Mouse (Mus musculus) bone marrow macrophage, adult 2 months (primary cell): Measurements from ENCODE around the gene Gmcl1. TPM values are rescaled to one million over a fixed set of nuclear protein-coding genes. Genes with fewer than 3 reads are reported as not detected.
A peak's percentile ranks its signal among the peaks of the same experiment; 100 is the strongest.

Experiments
- H3K27ac ChIP-seq: 2 replicates; pipeline ENCODE4 v1.5.1; 2012; ENCODE audit warnings: low read depth, low read length; ENCODE audit not compliant: insufficient read depth
- H3K4me1 ChIP-seq: 2 replicates; pipeline ENCODE4 v1.6.1; 2012; ENCODE audit warnings: low read length; ENCODE audit not compliant: control insufficient read depth, insufficient read depth
- H3K4me3 ChIP-seq: 2 replicates; pipeline ENCODE4 v1.5.1; 2012; ENCODE audit warnings: mild to moderate bottlenecking, low read length, moderate library complexity; ENCODE audit not compliant: insufficient read depth
- CTCF ChIP-seq: IDR thresholded peaks from 2 replicates; pipeline ENCODE4 v1.5.1; 2012; ENCODE audit warnings: low read depth, mild to moderate bottlenecking, low read length, moderate library complexity
- POLR2A ChIP-seq: IDR thresholded peaks from 2 replicates; pipeline ENCODE4 v1.6.1; 2012; ENCODE audit warnings: mild to moderate bottlenecking, low read depth, low read length, borderline replicate concordance
- polyA plus RNA-seq: library from polyadenylated mRNA; stranded (reverse); fragments of >200 nt; gene quantifications from 2 replicates; pipeline ENCODE4 v1.2.4, GENCODE M21; 2012; ENCODE audit not compliant: missing spikeins, insufficient read depth, insufficient read length

Gmcl1 gene
- polyA plus RNA-seq, 1 experiment, result 15.6 TPM

- Histone ChIP-seq H3K4me3 (no peak overlapping the region), H3K4me1 (peaks cover 31% of the 10 kb centered on the region), H3K27ac (no peak overlapping the region)
- TF ChIP-seq CTCF (no peak), POLR2A (no peak)
These were observed 66.1 kb downstream of the Gmcl1 start for GRCm38 (mm10) chr6:86667061-86667460.

GRCm38 (mm10) chr6:86665560-86666307 lies 67.4 kb downstream of the Gmcl1 start:
- Histone ChIP-seq H3K4me3 (peak overlapping the region; percentile 15), H3K4me1 (peaks cover 37% of the 10 kb centered on the region), H3K27ac (peak overlapping the region; percentile 69)
- no peak for TF ChIP-seq POLR2A
- no peak for TF ChIP-seq CTCF

DNA sequence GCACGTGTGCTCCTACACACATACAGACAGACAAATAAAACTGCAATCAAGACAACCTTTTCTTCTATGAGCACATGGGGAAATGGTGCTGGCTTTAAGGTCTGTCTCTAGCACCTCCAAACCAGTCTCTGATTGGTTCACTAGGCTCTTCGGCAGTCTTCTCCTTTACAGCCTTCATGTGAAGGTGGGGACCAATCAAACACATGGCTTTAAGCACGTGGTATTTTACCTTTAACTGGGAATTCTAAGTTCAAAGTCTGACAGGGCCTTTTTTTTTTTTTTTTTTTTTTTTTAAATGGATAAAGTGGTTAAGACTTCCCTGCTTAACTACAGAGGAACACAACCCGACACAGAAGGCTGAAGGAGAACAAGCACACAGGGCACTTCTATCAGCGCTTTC lies 68.1 kb downstream of the Gmcl1 start:
- Histone ChIP-seq H3K27ac (no peak overlapping the region), H3K4me1 (peaks cover 42% of the 10 kb centered on the region), H3K4me3 (no peak overlapping the region)
- no peak for TF ChIP-seq CTCF
- TF ChIP-seq POLR2A, result no peak

GRCm38 (mm10) chr6:86660161-86660877 lies 72.9 kb downstream of the Gmcl1 start:
- peak overlapping the region; percentile 88 for H3K27ac ChIP-seq
- H3K4me3 ChIP-seq, result no peak overlapping the region

DNA sequence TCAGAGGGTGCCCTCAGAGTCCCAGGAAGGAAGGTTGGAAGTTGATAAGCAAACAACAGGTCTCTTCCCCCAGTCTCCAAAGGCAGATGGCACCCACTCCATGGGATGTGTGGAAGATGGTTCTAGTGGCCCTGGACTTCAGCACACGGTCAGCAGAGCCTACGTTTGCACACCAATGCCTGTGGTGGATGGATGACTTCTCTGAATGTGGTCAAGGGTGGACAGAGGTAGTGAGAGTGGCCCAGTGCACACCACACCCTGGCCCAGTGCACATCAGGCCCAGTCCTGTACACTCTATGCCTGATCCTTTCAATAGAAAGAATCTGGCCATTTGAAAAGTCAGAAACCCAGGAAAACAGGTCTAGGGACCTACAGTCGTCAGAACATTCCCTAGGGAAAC lies 74.7 kb downstream of the Gmcl1 start:
- TF ChIP-seq CTCF (no peak), POLR2A (no peak)
- Histone ChIP-seq H3K4me3 (no peak overlapping the region), H3K27ac (no peak overlapping the region), H3K4me1 (peaks cover 36% of the 10 kb centered on the region)

More at GRCm38 (mm10) chr6:86660161-86660877, 72.9 kb downstream of the Gmcl1 start:
- TF ChIP-seq POLR2A, result no peak
- TF ChIP-seq CTCF, result no peak
- H3K4me1 ChIP-seq, result peaks cover 36% of the 10 kb centered on the region

DNA sequence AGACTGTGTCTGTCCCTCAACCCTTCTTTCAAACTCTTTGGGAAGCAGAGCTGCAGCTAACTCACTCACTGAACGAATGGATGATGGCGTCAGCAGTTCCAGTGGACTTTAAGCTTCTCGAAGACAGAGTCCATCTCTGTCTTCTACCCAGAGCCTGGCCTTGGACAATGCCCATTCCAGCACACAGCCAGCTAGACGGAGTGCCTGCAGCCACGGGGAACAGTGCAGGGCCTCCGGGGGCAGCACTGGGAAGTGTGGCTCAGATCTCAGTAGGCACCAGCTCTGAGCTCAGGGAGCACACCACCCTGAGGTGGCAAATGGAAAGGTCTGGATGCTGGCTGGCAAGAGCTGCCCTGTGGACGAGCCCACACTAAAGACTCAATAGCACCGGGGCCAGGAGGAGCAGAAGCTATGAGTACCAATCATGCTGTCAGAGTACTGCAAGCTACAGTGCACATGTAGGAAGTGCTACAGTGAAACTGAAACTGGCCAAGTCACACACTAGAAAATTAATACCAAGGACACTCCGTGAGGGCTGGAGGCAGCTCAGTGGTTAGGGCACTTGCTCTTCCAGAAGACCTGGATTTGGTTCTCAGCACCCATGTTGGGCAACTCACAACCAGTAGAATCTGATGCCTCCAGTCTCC lies 78.8 kb downstream of the Gmcl1 start:
- Histone ChIP-seq H3K27ac (no peak overlapping the region), H3K4me3 (no peak overlapping the region), H3K4me1 (peaks cover 21% of the 10 kb centered on the region)
- TF ChIP-seq CTCF, result no peak
- TF ChIP-seq POLR2A, result no peak

- H3K4me3 ChIP-seq, result no peak overlapping the region
- H3K4me1 ChIP-seq, result peaks cover 15% of the 10 kb centered on the region
- H3K27ac ChIP-seq, result no peak overlapping the region
- no peak for TF ChIP-seq POLR2A
- no peak for TF ChIP-seq CTCF
These were observed 80.2 kb downstream of the Gmcl1 start for GRCm38 (mm10) chr6:86653026-86653425.

- no peaks in the 10 kb centered on the region for H3K4me1 ChIP-seq
- H3K4me3 ChIP-seq, result no peak overlapping the region
- TF ChIP-seq POLR2A (no peak), CTCF (no peak)
- no peak overlapping the region for H3K27ac ChIP-seq
These were observed 87.0 kb downstream of the Gmcl1 start for GRCm38 (mm10) chr6:86646143-86646542.

- Histone ChIP-seq H3K27ac (no peak overlapping the region), H3K4me1 (no peaks in the 10 kb centered on the region), H3K4me3 (no peak overlapping the region)
- TF ChIP-seq CTCF (no peak), POLR2A (no peak)
These were observed 87.6 kb downstream of the Gmcl1 start for GRCm38 (mm10) chr6:86645551-86645950.
